Mouse (Mus musculus) limb, embryonic 11.5 days (tissue): ENCODE data around the gene Slc6a20b. TPM values are rescaled to one million over a fixed set of nuclear protein-coding genes. Genes with fewer than 3 reads are reported as not detected.

Experiments
- ATAC-seq: fragments of 200-750 bp; cut with Nextera tagmentation; 2 replicates; pipeline ENCODE4 v1.8.0; 2017; ENCODE audit warnings: low read depth; ENCODE audit not compliant: insufficient number of reproducible peaks, low FRiP score, low TSS enrichment
- DNase-seq: peaks from one replicate; pipeline ENCODE4 v3.0.0-alpha.2; 2015; ENCODE audit warnings: low spot score
- H3K27ac ChIP-seq: fragments of 300-500 bp; sonication (generic); replicated peaks from 2 replicates; pipeline ENCODE4 v1.5.1; 2014; ENCODE audit warnings: low read depth, mild to moderate bottlenecking, low read length
- H3K27me3 ChIP-seq: fragments of 300-500 bp; sonication (generic); 2 replicates; pipeline ENCODE4 v1.6.1; 2014; ENCODE audit warnings: mild to moderate bottlenecking, low read length, mixed read lengths; ENCODE audit not compliant: control insufficient read depth, insufficient read depth
- H3K36me3 ChIP-seq: fragments of 300-500 bp; sonication (generic); 2 replicates; pipeline ENCODE4 v1.6.1; 2014; ENCODE audit warnings: mild to moderate bottlenecking, low read length, moderate library complexity, mixed read lengths; ENCODE audit not compliant: control insufficient read depth, insufficient read depth
- H3K4me1 ChIP-seq: fragments of 300-500 bp; sonication (generic); 2 replicates; pipeline ENCODE4 v1.6.1; 2014; ENCODE audit warnings: low read length, mixed read lengths; ENCODE audit not compliant: control insufficient read depth, insufficient read depth
- H3K4me2 ChIP-seq: fragments of 300-500 bp; sonication (generic); 2 replicates; pipeline ENCODE4 v1.6.1; 2014; ENCODE audit warnings: low read depth, mild to moderate bottlenecking, moderate library complexity; ENCODE audit not compliant: severe bottlenecking
- H3K4me3 ChIP-seq: fragments of 300-500 bp; sonication (generic); 2 replicates; pipeline ENCODE4 v1.5.1; 2014; ENCODE audit warnings: low read depth, low read length
- H3K9ac ChIP-seq: fragments of 300-500 bp; sonication (generic); 2 replicates; pipeline ENCODE4 v1.6.1; 2014; ENCODE audit warnings: mild to moderate bottlenecking, low read length
- H3K9me3 ChIP-seq: fragments of 300-500 bp; sonication (generic); 2 replicates; pipeline ENCODE4 v1.6.1; 2016; ENCODE audit warnings: low read length; ENCODE audit not compliant: control insufficient read depth
- WGBS: fragments of 180-500 bp; shearing (Covaris S2); extraction: QIAGEN DNeasy Blood & Tissue Kit; methylation state at CpG from one replicate; pipeline ENCODE4 v1.1.7; 2014; 5-methylcytosine and 5-hydroxymethylcytosine counted together
- polyA plus RNA-seq: library from polyadenylated mRNA; unstranded; fragments of >200 nt; fragmentation: Nextera tagmentation; extraction: Ambion mirVana; gene quantifications from 2 replicates; pipeline ENCODE4 v1.2.1, GENCODE M21; 2014

Slc6a20b gene
- polyA plus RNA-seq, 1 experiment from 2014 or later, result 0.11 TPM

DNA sequence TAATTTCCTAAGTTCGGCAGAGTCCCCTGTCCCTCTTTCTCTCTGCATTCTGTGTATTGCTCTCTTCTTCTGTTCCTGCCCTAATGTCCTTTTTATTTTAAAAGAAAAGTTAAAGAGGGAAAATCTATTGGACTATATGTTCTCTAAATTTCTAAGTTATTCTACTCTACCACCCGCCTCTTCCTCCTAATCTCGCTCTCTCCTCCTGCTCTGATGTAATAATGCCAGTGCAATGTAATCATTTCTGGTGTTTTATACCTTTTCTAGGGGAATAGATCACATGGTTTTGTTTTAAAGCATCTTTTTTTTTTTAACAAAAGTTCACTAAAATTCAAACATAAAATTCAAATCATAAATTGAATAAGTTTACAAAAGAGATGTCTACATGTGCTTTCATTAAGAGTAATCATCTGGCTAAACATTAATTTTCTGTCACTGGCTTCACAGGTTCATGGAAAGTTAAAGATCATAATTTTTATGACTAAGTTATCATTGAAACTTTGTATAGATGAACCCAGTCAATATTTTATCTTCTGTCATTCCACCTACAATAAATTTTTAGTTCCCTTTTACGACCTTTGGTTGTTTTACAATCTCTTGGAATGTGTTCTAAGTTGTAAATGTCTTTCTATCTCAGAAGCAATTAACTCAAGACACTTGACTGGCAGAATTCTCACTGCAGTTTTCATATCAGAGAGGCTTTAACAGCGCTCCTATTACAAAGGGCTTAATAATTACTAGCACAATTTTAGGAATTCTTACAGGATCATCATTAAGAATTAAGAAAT, 11.9 kb downstream of the Slc6a20b start:
- Histone ChIP-seq H3K4me3 (no peak overlapping the region), H3K36me3 (no peaks in the 10 kb centered on the region), H3K9ac (no peak overlapping the region), H3K27me3 (no peaks in the 10 kb centered on the region), H3K27ac (no peak overlapping the region), H3K4me2 (no peak overlapping the region), H3K9me3 (no peaks in the 10 kb centered on the region), H3K4me1 (no peaks in the 10 kb centered on the region)
- ATAC-seq (no peak), DNase-seq (no peak)
- 78% methylated on average over 5 of the region's 5 CpGs for WGBS

DNA sequence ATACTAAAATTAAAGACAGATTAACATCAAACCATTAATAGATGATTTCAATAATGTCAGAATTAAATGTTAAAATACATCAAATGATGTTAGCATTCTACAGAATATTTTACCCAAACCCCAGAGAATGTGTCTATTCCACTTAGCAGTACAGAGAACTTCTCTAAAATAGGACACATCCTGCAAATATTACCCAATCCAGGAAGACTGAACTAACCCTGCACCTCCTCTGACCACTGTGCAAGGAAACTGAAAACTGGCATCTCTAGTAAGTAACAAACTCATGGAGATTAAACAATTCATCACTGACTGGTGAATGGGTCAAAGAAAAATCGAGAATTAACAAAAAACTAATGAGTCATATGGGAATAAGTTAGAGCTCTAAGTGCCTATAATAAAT, 30.8 kb downstream of the Slc6a20b start:
- Histone ChIP-seq H3K9ac (no peak overlapping the region), H3K9me3 (no peaks in the 10 kb centered on the region), H3K27me3 (no peaks in the 10 kb centered on the region), H3K4me3 (no peak overlapping the region), H3K27ac (no peak overlapping the region), H3K4me1 (no peaks in the 10 kb centered on the region), H3K36me3 (no peaks in the 10 kb centered on the region), H3K4me2 (no peak overlapping the region)
- WGBS, result 78% methylated on average over 1 of the region's 1 CpGs
- ATAC-seq, result no peak
- no peak for DNase-seq

DNA sequence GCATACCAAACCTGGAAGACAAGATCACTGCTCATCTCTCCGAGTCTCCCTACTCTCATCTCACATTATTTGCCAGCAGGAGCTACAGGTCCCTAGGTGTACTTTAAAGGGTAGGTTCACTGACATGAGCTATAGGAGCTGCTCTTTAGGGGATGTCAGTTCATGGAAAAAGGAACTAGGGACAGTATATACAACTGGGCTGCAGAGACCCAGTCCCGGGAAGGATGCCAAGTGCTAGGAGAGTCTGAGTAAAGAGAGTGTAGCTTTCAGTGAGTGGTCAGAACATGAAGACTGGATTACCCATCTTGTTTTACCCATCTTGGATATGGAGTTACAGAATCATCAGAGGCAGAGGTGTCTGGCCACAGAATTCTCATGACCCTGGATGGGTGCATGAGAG, 35.0 kb downstream of the Slc6a20b start:
- Histone ChIP-seq H3K4me3 (no peak overlapping the region), H3K36me3 (0 out of 2 replicates have a peak, but pooled peaks cover 2% of the 10 kb centered on the region), H3K27ac (no peak overlapping the region), H3K9me3 (no peaks in the 10 kb centered on the region), H3K9ac (no peak overlapping the region), H3K4me1 (no peaks in the 10 kb centered on the region), H3K4me2 (no peak overlapping the region), H3K27me3 (no peaks in the 10 kb centered on the region)
- 94% methylated on average over 2 of the region's 2 CpGs for WGBS
- no peak for DNase-seq
- ATAC-seq, result no peak

DNA sequence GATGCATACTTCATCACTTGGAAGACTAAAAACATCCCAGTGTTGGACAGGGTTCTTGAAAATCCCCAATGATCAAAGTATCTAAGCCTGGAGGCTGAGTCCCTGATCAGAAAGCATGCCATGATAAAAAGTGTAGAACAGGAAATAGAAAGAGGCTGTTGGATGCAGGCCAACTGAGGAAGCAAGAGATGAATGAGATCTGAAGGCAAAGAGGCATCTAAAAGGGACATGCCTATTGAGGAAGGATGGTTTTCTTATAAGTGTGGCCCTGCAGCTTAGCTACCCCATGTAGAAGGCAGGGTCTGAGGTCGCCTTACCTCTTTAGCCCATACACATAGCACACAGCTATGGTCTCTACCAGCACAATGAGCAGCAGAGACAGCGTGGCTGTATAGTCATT, 35.5 kb downstream of the Slc6a20b start:
- Histone ChIP-seq H3K9ac (no peak overlapping the region), H3K4me3 (no peak overlapping the region), H3K4me2 (no peak overlapping the region), H3K9me3 (no peaks in the 10 kb centered on the region), H3K27ac (no peak overlapping the region), H3K27me3 (no peaks in the 10 kb centered on the region), H3K36me3 (0 out of 2 replicates have a peak, but pooled peaks cover 2% of the 10 kb centered on the region), H3K4me1 (no peaks in the 10 kb centered on the region)
- ATAC-seq, result no peak
- DNase-seq, result no peak
- 85% methylated on average over 2 of the region's 2 CpGs for WGBS

DNA sequence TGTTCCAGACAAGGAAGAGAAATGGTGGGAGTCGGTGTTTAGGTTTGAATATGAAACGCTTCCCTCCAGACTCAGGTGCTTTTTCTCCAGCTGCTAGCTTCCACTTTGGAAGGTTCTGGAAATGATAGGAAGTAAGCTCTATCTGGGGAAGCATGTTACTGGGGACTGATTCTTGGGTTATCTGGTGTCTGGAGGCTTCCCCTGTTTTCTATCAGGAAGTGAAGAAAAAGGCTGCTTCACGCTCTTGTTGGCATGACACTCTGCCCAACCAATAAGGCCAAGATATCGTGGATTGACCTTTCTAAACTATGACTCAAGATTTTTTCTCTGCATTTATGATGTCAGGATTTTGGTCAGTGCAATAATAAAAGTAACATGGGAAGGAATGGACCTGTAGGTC, 37.2 kb downstream of the Slc6a20b start:
- 99% methylated on average over 4 of the region's 4 CpGs for WGBS
- ATAC-seq, result no peak
- 0 out of 2 replicates have a peak, but pooled peaks cover 2% of the 10 kb centered on the region for H3K36me3 ChIP-seq
- DNase-seq, result no peak
- H3K4me3 ChIP-seq, result no peak overlapping the region
- no peaks in the 10 kb centered on the region for H3K27me3 ChIP-seq
- no peak overlapping the region for H3K4me2 ChIP-seq
- no peaks in the 10 kb centered on the region for H3K4me1 ChIP-seq
- no peaks in the 10 kb centered on the region for H3K9me3 ChIP-seq
- H3K9ac ChIP-seq, result no peak overlapping the region
- no peak overlapping the region for H3K27ac ChIP-seq

DNA sequence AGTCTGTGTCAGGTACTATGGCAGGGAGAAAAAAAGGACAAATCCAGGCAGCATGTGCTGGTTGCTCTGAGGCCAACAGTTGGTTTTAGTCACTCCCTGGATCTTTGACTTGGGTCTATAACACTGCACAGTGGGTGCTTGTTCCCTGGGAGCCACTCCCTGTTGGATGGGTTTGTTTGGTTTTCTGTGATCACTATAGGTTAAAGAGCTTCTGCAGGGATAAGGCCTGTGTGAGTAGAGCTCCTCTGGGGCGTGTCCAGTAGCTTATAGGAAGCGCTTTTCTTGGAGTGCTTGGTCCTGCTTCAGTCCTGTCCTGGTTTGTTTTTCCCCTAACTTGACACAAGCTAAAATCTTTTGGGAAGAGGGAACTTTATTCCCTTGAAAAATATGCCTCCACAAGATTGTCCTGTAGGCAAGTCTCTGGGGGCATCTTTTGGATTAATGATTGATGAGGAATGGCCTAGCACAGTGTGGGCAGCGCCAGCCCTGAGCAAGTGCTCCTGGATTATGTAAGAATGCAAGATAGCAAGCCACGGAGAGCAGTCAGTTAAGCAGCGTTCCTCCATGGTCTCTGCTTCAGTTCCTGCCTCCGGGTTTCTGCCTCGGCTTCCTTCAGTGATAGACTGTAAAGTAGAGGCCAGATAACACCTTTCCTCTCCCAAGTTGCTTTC, 43.0 kb downstream of the Slc6a20b start:
- Histone ChIP-seq H3K4me1 (no peaks in the 10 kb centered on the region), H3K4me3 (no peak overlapping the region), H3K36me3 (0 out of 2 replicates have a peak, but pooled peaks cover 2% of the 10 kb centered on the region), H3K9ac (no peak overlapping the region), H3K27ac (no peak overlapping the region), H3K27me3 (no peaks in the 10 kb centered on the region), H3K9me3 (no peaks in the 10 kb centered on the region), H3K4me2 (no peak overlapping the region)
- 86% methylated on average over 7 of the region's 7 CpGs for WGBS
- ATAC-seq (no peak), DNase-seq (no peak)

DNA sequence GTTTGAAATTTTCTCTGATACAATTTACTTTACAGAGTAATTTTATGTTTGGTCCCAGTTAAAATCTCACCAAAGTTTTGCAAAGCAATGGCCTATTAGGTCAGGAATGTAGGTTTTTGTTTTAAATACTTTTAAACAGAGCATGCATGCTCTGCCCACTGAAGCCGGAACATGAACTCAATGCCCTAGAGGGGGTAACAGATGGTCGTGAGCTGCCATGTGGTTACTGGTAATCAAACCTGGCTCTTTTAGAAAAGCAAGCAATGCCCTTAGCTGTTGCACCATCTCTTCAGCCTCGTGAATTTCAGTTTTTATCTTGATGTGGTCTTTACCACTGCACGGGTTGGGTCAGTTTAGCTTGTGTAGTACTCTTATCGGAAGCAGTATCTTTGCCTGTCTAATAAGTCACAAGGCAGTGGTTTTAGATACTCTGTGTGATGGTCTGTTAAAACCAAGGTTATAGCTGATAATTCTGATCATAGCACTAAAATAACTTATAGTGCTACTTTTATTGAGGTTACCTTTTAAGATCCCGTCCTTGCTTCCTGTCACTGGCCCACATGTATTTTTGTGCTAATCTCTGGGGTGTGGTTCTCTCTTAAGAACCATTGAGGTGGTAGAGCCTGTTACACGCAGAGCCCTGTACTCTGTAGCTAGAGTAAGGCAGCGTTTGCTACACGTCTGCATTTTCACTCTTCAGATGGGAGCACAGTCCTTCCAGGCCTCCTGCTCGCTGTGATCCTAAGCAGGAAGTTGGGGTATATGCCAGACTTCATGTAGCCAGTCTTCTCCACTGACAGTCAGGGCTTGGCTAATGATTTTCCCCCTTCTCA, 54.8 kb downstream of the Slc6a20b start:
- Histone ChIP-seq H3K4me1 (no peaks in the 10 kb centered on the region), H3K27me3 (no peaks in the 10 kb centered on the region), H3K27ac (no peak overlapping the region), H3K9me3 (no peaks in the 10 kb centered on the region), H3K4me3 (no peak overlapping the region), H3K36me3 (no peaks in the 10 kb centered on the region), H3K9ac (no peak overlapping the region), H3K4me2 (no peak overlapping the region)
- WGBS, result 87% methylated on average over 10 of the region's 10 CpGs
- ATAC-seq (no peak), DNase-seq (no peak)

DNA sequence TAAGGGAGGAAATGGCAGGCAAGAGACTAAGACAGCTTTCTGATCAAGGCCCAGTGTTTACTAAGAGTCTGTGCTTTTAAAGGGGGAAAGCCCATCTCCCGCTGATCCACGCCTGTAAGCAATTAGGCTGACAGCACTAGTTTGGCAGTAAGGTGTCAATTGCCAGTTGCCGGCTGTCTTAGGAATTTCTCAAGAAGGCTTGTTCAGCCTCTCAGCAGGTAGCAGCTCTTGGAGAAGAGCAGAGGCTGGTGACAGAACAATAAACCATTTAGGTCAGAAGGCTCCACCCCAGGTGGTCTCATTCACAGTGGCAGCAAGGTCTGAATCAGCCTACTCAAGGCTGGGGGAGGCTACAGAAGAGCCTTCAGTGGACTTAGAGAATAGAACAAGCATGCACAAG, 77.8 kb downstream of the Slc6a20b start:
- H3K4me3 ChIP-seq, result no peak overlapping the region
- no peak overlapping the region for H3K4me2 ChIP-seq
- DNase-seq (peak; percentile 52), ATAC-seq (no peak)
- H3K9me3 ChIP-seq, result no peaks in the 10 kb centered on the region
- H3K4me1 ChIP-seq, result no peaks in the 10 kb centered on the region
- WGBS, result 12% methylated on average over 3 of the region's 3 CpGs
- H3K36me3 ChIP-seq, result peaks cover 8% of the 10 kb centered on the region
- no peaks in the 10 kb centered on the region for H3K27me3 ChIP-seq
- H3K27ac ChIP-seq, result no peak overlapping the region
- H3K9ac ChIP-seq, result no peak overlapping the region
